ENCODE assay signal across 25 mouse cellular contexts in genomic region chr14:8429767-8430166, GRCm38 (mm10). TPM values are rescaled to one million over a fixed set of nuclear protein-coding genes. Genes with fewer than 3 reads are reported as not detected.
DNase-seq lines count a peak whose midpoint lies in the region; ATAC-seq and TF ChIP-seq lines count a peak whose summit lies in the region.
"Had no signal": no experiment of that assay in that cellular context is flagged by ENCODE, and none has a peak within 500 bp of the region (broad histone marks: within the 10 kb centered on the region; RNA-seq: fewer than 3 reads in every experiment).

No protein-coding gene starts in this region.

- CTCF ChIA-PET in Patski (lab: Charles Lee) = interaction anchor here (1.1 to 1.5 kb wide), 5 partner anchors 11 to 74 kb away, joined by 3 to 5 read pairs (median 3); no protein-coding TSS in a partner anchor

- H3K9ac ChIP-seq in midbrain, embryonic 11.5 days (ENCODE audit: low read length) = no peak overlapping the region
- H3K9ac ChIP-seq in intestine, embryonic 16.5 days (ENCODE audit: low read depth, low read length) = no peak overlapping the region
- H3K9ac ChIP-seq: embryonic facial prominence, embryonic 13.5 days; embryonic facial prominence, embryonic 15.5 days; forebrain, embryonic 13.5 days had no signal

- H3K9me3 ChIP-seq in limb, embryonic 10.5 days (replicated peaks) = no peaks in the 10 kb centered on the region
- no peaks in the 10 kb centered on the region for H3K9me3 ChIP-seq in midbrain, embryonic 11.5 days (ENCODE audit: control insufficient read depth, low read length)
- no peaks in the 10 kb centered on the region for H3K9me3 ChIP-seq in intestine, embryonic 16.5 days (ENCODE audit: control insufficient read depth, low read length)
- H3K9me3 ChIP-seq: embryonic facial prominence, embryonic 13.5 days; embryonic facial prominence, embryonic 15.5 days; forebrain, embryonic 13.5 days had no signal

- WGBS in limb, embryonic 10.5 days = 86% methylated on average over 2 of the region's 2 CpGs
- WGBS in midbrain, embryonic 11.5 days = 83% methylated on average over 2 of the region's 2 CpGs
- 82% methylated on average over 2 of the region's 2 CpGs for WGBS in intestine, embryonic 16.5 days

- in situ Hi-C loops in Patski (cut with MboI; ENCODE audit: low pct_unique_long_range_greater_than_20kb) = no loop called here

- POLR2A ChIA-PET in Patski (lab: Charles Lee) = no interaction called here

- H3K4me3 ChIP-seq in limb, embryonic 10.5 days = no peak overlapping the region
- H3K4me3 ChIP-seq in midbrain, embryonic 11.5 days (ENCODE audit: low read depth, low read length) = no peak overlapping the region
- no peak overlapping the region for H3K4me3 ChIP-seq in intestine, embryonic 16.5 days (ENCODE audit: low read length)
- H3K4me3 ChIP-seq: embryonic facial prominence, embryonic 13.5 days; embryonic facial prominence, embryonic 15.5 days; erythroblast, embryonic 14.5 days; forebrain, embryonic 13.5 days had no signal

- no peak overlapping the region for H3K27ac ChIP-seq in limb, embryonic 10.5 days
- H3K27ac ChIP-seq in midbrain, embryonic 11.5 days (ENCODE audit: low read depth, low read length) = no peak overlapping the region
- H3K27ac ChIP-seq in intestine, embryonic 16.5 days (ENCODE audit: low read length) = no peak overlapping the region
- H3K27ac ChIP-seq: embryonic facial prominence, embryonic 13.5 days; embryonic facial prominence, embryonic 15.5 days; forebrain, embryonic 13.5 days had no signal

- no peaks in the 10 kb centered on the region for H3K36me3 ChIP-seq in limb, embryonic 10.5 days
- no peaks in the 10 kb centered on the region for H3K36me3 ChIP-seq in midbrain, embryonic 11.5 days (ENCODE audit: control insufficient read depth, insufficient read depth, low read length)
- no peaks in the 10 kb centered on the region for H3K36me3 ChIP-seq in intestine, embryonic 16.5 days (ENCODE audit: control insufficient read depth, insufficient read depth, low read length)
- H3K36me3 ChIP-seq: embryonic facial prominence, embryonic 13.5 days; embryonic facial prominence, embryonic 15.5 days had no signal

- H3K27me3 ChIP-seq in Patski = no peaks in the 10 kb centered on the region
- no peaks in the 10 kb centered on the region for H3K27me3 ChIP-seq in limb, embryonic 10.5 days (ENCODE audit: low read depth, poor library complexity, severe bottlenecking)
- H3K27me3 ChIP-seq in midbrain, embryonic 11.5 days (ENCODE audit: control insufficient read depth, insufficient read depth, low read length) = no peaks in the 10 kb centered on the region
- no peaks in the 10 kb centered on the region for H3K27me3 ChIP-seq in intestine, embryonic 16.5 days (replicated peaks; ENCODE audit: control insufficient read depth, insufficient read depth, low read length)
- H3K27me3 ChIP-seq: embryonic facial prominence, embryonic 13.5 days; embryonic facial prominence, embryonic 15.5 days; forebrain, embryonic 13.5 days had no signal

- TF ChIP-seq CTCF in Patski (IDR thresholded peaks at IDR 0.05) = no peak

- DNase-seq in Muller cell, postnatal 12 days (ENCODE audit: inconsistent ontology term) = peak; percentile 9
- DNase-seq in Patski (ENCODE audit: low read depth, low spot score) = no peak
- DNase-seq in limb, embryonic 10.5 days (ENCODE audit: low spot score) = peak; percentile 22
- no peak for DNase-seq in adrenal gland, adult 18-20 months (ENCODE audit: low spot score in 2 of 2)
- DNase-seq in midbrain, embryonic 11.5 days (ENCODE audit: low spot score, missing footprints) = no peak
- DNase-seq: adrenal gland, adult 8-10 months; adrenal gland, postnatal 14 days; adrenal gland, postnatal 36 days; cerebellum, adult 11-12 months; cerebellum, adult 2 months; cerebellum, adult 9-10 months; cerebellum, postnatal 10 days; cerebellum, postnatal 25 days; embryo, embryonic 11 days had no signal

- peak; percentile 82 for ATAC-seq in Patski
- no peak for ATAC-seq in midbrain, embryonic 11.5 days (ENCODE audit: low FRiP score)
- no peak for ATAC-seq in intestine, embryonic 16.5 days
- ATAC-seq: forebrain, embryonic 13.5 days; forebrain, embryonic 16.5 days had no signal

- no peaks in the 10 kb centered on the region for H3K4me1 ChIP-seq in limb, embryonic 10.5 days
- no peaks in the 10 kb centered on the region for H3K4me1 ChIP-seq in midbrain, embryonic 11.5 days (ENCODE audit: control insufficient read depth, insufficient read depth, low read length)
- H3K4me1 ChIP-seq in intestine, embryonic 16.5 days (ENCODE audit: control insufficient read depth, insufficient read depth, low read length) = no peaks in the 10 kb centered on the region; the same call in 1 of the 2 replicates
- H3K4me1 ChIP-seq: embryonic facial prominence, embryonic 13.5 days; embryonic facial prominence, embryonic 15.5 days; forebrain, embryonic 13.5 days had no signal

- H3K4me2 ChIP-seq in midbrain, embryonic 11.5 days = no peak overlapping the region
- no peak overlapping the region for H3K4me2 ChIP-seq in intestine, embryonic 16.5 days (ENCODE audit: low read depth, low read length)
- H3K4me2 ChIP-seq: embryonic facial prominence, embryonic 13.5 days; embryonic facial prominence, embryonic 15.5 days; forebrain, embryonic 13.5 days had no signal

RNA-seq across cellular contexts. Expression of gene Oit1, which starts 51.2 kb away (rescaled TPM):
- 0.18 TPM for polyA plus RNA-seq in Patski (2021)
- polyA plus RNA-seq in limb, embryonic 10.5 days (2016; fragmentation: Nextera tagmentation; extraction: Ambion mirVana) = not detected in 2 replicates
- not detected for total RNA-seq in adrenal gland, adult 18-20 months (2021)
- not detected in 2 replicates for polyA plus RNA-seq in midbrain, embryonic 11.5 days (2014; fragmentation: Nextera tagmentation; extraction: Ambion mirVana)
- polyA plus RNA-seq in intestine, embryonic 16.5 days (2015; fragmentation: Nextera tagmentation; extraction: Ambion mirVana) = 13.2 and 23.1 TPM in 2 replicates
- total RNA-seq: adrenal gland, adult 8-10 months; adrenal gland, postnatal 14 days; adrenal gland, postnatal 36 days; common myeloid progenitor, adult 5-6 weeks; MEL had no signal
- polyA plus RNA-seq: C2C12; cerebellum, adult 2 months; erythroblast, embryonic 14.5 days; forebrain, embryonic 11.5 days; forebrain, embryonic 13.5 days; forebrain, embryonic 16.5 days; frontal cortex, adult 2 months had no signal

Comparison
In these comparisons a context has a peak if more than half of its experiments do, and no peak if none do; other contexts are left out.
1. DNase-seq: peak in Muller cell, postnatal 12 days (single experiment) and limb, embryonic 10.5 days (single experiment); none in Patski (single experiment), adrenal gland, adult 18-20 months (0 of 2) and midbrain, embryonic 11.5 days (single experiment).
2. RNA of gene Oit1, which starts 51.2 kb away (polyA plus RNA-seq): 13.2 to 23.1 TPM in intestine, embryonic 16.5 days; 0.18 TPM in Patski (single experiment), not detected in limb, embryonic 10.5 days and not detected in midbrain, embryonic 11.5 days; every median in the first group is over 10 times any median in the second.